Mouse (Mus musculus) urinary bladder, adult 18-20 months (tissue): ENCODE measurements at regions not wholly inside any gene's neighbourhood (a gene's known extent, or its start where the extent isn't known, plus 50 kb on each side); places are given as distances from the start of the nearest gene placed in this dataset.

ENCODE experiments used
- DNase-seq, 2 experiments: peaks; one replicate each; pipeline ENCODE4 v3.0.0; 2022; ENCODE audit warnings: low spot score in 2 of 2, mixed read lengths in 2 of 2

DNA sequence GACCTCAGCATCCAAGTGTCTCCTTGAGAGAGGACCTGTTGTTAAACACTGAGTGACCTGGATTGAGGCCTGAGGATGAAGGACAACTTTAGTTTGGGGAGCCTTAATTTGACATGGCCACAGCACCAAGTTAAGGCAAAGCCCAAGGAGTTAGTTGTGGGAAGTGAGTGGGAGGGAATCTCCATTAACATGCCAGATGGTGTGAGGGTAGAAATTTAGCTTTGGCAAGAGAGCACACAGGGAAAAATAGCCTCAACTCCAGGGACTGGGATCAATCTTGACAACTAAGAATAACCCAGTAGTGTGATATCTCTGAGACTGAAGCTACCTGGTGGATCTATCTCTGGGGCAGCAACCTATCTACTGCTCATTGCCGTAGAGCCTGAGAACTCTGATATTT lies 105.4 kb downstream of the Ahr start:
- no peak for DNase-seq

DNA sequence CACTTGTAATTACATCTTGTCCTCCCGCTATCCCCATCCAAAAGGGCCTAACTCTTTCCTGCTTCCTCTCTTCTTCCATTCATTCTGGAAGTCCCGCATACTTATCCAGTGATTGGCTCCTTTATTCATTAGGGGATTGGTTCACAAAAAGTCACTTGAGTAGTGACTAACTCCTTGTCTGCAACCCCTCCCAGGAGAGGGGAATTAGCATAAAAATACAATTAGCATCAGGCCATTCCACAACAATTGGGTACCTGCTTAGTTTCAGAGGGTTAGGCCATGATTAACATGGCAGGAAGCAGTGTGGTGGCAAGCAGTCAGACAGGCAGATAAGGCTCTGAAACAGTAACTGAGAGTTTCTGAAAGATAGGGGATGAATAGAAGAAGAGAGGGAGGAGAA lies 115.6 kb downstream of the Ahr start:
- no peak for DNase-seq

DNA sequence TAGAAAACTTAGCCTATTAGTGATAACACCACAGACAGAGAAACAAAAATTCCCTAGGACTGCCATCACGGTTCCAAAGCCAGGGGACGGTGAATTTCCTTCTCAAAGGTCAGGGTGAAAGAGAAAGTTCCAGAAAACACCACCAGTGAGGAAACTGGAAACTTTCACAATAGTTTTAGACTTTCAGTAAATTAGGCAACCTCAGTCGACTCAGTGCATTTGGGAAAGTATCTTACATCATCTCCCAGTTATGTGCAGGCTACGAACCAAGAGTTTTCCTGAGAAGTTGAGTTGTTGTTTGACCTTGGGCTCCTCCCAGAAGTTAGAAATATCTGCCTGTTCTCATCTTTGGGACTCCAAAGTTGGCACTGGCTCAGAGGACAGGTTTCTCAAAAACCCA lies 116.9 kb downstream of the Ahr start:
- peak in 1 of 2 experiments; percentile 5 for DNase-seq

DNA sequence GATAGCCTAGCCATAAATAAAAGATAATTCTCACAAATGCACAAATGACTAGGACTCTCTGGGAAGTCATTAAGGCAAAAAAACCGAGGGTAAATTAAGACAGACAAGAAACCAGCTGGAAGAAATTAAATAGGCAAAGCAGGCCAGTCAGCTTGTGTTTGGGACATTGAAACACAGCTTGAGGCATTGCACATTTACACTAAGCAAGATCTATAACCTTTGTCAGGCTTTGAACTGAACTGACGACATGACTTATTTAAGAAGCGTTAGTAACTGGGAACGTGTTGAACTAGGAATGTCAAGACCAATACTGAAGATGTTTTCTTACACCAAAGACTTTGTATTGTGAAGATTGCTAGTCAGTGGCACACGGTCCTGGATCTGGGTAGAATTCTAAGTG lies 118.3 kb downstream of the Ahr start:
- DNase-seq: no peak

DNA sequence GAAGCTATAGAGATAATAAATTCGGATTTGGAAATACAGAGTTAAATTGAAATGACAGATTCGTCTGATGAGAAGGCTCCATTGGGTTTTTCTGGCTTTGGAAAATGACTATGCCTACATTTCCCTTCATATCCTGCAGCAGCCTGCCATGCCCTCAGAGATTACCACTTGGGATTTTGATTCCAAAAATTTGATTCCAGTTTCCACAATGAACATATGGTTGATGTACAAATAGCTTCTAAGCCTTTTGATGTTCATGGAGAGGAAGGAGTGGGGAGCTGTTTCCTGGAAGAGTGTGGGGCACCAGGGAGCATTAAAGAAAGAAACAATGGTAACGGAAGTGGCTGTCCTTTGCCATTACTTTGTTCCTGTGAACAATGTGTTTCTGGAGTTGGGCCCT lies 122.1 kb downstream of the Ahr start:
- DNase-seq: no peak

DNA sequence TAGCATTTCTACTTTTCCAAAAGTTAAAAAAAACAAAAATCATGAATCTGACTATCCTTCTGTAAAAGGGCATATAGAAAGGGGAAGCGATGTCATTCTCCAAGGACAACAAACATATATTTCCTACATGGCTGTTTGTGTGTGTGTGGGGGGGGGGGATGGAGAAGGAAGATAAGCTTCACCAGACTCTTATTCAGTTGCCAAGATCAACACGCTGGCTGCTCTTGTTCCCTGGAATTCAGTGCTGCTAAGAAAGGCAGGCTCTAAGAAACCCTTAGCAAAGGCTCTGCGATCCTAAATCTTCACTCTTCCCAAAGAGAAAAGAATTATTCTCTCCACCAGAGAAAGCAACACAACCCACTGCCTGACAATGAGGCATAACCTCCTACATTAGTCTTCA lies 126.4 kb downstream of the Ahr start:
- DNase-seq: no peak

DNA sequence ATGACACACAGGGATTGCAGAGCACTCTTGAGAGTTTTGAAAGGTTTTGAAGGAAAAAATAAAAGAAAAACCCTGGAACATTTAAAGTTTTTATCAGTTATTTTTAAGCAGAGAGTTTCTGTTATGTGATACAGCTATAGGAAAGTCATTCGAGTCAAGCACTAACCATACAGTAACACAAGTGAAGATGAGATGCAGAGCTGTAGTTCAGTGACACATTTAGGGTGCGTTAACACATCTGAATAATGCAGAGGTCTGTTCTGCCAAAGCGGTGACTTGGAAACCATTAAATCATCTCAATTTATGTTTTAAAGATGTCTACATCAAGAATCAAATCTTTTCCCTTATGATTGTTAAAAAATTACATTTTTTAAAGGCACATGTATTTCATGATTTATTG lies 126.8 kb downstream of the Ahr start:
- DNase-seq: no peak

DNA sequence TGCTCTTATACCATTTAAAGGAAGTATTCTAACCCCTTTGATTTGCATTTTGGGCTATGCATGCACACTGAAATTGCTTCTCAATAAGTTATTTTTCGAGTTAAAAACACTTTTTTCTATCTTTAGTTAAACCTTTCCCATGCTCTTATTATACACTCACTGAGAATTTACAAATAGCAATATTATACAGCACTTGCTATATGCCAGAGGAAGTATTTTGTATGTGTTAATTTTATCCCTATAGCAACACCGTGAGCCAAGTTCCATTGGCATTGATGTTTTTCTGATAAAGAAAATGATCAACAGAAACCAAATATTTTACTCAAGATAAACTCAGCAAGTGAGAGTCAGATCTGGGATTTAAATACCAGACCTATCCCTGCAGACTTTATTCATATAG lies 133.0 kb downstream of the Ahr start:
- no peak for DNase-seq

DNA sequence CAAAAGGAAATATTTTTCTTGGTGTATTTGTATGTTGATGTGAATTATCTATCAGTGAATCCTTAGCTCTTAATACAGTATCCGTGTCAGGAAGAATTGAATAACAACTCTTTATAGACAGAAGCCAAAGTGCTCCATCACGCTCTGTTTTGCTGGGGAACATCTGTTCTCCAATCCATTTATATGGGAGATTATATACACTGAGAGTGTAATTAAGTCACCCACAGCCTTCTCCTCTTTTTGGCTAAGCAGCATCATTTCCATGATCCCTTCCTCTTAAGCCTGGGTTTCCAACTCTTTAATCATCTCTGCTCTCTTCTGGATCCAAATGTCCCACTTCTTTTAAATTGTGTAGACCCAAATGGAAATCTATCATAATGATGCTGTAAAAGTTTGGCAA lies 133.6 kb downstream of the Ahr start:
- DNase-seq: no peak

DNA sequence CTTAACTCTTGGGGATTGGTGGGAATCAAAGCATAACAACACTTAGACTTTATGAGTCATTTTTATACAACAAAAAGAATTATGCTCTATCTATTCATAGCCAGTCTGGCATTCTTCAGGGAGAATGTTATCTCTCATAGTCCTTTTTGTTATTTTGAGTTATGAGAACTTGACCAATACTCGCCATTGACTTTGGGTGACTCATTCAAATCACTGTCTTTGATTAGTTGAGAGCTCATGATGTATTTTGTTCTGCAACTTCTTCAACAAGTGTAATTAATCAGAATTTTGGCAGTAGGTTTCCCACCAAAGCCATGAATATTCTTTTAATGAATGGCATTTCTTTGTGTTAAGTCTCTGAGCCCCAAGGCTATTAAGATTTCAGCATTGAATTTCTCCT lies 139.6 kb downstream of the Ahr start:
- DNase-seq: no peak

DNA sequence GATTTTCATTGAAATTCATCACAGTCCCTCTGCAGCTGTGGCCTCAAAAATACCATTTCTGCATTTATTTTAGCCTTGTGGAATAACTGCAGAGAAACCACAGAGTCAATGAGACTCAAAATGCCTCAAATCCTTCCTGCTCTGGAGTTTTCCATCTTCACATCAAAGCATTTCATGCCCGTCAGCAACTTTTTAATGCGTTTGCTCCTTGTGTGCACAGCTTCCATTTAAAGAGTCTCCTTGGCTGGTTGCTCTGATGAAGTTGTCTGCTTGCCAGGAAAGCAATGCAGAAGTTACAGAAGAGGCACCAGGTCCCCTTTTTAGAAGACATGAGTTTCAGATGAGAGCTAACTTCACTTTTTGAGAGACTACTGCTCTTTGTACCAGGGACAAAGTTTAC lies 142.7 kb downstream of the Ahr start:
- no peak for DNase-seq

DNA sequence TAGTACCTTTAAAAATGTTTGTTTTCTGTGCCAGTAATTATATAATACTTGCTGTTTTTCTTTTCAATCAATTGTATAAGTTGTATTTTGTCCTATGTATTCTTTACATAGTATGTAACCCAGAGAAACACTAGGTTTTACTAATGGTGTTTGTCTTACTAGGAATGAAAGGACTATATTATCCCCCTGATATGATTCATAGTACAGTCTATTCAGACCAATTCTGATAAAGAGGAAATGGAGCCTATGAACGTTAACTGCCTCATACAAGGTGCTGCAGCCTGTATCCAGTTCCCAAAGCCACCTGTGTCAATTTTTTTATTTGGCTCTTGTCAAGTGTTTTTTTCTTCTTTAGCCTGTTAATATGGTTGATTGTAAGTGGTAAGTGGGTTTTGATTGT lies 144.6 kb downstream of the Ahr start:
- no peak for DNase-seq

DNA sequence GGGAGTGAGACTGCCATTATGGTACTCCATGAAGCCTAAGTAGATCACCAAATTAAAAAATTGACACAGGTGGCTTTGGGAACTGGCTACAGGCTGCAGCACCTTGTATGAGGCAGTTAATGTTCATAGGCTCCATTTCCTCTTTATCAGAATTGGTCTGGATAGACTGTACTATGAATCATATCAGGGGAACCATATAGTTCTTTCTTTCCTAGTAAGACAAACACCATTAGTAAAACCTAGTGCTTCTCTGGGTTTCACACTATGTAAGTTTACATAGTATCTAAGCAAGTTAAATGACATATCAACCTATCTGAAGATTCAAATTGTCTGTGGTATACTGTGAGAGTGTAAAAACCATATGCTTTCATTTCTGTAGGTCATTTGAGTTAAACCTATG lies 145.0 kb downstream of the Ahr start:
- no peak for DNase-seq

DNA sequence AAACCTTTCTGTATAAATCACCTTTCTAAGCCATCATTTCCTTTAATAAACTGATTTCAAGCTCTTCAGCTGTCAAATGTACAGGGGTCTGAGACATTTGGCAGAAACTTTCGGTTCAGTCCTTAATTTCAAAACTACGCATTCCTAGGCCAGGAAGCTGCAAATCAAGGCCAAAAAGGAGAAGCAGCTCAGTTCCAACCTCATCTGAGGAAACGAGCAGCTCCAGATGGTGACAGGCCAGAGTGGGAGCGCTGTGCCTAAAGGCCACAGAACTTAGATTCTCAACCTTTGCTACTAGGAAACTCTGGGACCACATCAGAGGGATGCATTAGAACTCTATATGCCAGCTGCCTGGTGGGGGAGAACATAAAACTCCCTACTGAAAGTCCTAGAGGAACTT lies 150.6 kb downstream of the Ahr start:
- no peak for DNase-seq

DNA sequence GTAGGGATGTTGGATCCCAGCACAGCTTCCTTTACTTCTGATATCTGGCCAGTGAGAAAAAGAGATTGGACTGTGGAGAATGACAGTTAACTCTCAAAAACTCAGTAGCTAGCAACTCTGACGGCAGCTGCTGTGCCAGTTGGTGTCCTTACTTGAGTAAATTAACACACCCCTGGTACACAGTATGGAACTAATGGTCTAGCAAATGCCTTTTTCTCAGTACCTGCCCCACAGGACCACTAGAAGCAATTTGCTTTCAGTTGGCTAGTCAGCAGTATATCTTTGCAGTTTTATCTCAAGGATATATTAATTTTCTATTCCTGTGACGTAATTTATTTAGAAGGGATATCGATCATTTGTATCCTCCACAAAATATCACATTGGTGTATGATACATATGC lies 157.6 kb downstream of the Ahr start:
- DNase-seq: no peak

DNA sequence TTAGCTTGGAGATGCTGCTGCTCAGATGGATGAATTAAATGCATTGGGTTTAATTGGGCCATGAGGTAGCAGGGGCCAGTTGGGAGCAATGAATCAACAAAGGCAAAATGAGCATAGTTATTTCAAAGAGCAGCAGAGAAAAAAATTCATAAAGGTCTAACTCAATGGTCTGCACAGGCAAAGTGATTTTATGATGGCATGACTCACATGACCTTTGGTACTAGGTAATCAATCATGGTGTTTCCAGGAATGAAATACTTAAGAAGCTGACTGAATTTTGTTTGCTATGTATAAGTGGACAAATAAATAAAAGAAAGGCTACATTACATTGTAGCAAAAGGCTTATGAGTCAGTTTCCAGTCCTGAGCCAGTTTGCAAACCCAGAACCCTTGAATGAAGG lies 158.5 kb downstream of the Ahr start:
- no peak for DNase-seq

DNA sequence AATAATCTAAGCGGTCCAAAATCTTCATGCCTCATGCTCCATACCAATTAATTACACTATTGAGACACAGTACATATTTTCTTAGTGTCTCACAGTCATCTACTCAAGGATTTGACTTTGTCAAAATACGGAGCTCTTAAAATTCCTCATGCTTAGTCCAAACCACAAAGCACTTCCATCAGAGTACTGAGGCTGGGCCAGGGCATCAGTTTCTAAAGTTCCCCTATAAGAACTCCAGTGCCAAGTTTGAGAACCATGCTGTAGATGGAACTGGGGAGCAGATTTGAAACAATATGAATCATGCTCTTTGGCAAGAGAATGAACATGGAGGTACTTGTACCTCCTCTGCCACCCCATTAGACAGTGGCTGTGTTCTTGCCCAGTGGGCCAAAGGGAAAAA lies 176.9 kb downstream of the Ahr start:
- no peak for DNase-seq

DNA sequence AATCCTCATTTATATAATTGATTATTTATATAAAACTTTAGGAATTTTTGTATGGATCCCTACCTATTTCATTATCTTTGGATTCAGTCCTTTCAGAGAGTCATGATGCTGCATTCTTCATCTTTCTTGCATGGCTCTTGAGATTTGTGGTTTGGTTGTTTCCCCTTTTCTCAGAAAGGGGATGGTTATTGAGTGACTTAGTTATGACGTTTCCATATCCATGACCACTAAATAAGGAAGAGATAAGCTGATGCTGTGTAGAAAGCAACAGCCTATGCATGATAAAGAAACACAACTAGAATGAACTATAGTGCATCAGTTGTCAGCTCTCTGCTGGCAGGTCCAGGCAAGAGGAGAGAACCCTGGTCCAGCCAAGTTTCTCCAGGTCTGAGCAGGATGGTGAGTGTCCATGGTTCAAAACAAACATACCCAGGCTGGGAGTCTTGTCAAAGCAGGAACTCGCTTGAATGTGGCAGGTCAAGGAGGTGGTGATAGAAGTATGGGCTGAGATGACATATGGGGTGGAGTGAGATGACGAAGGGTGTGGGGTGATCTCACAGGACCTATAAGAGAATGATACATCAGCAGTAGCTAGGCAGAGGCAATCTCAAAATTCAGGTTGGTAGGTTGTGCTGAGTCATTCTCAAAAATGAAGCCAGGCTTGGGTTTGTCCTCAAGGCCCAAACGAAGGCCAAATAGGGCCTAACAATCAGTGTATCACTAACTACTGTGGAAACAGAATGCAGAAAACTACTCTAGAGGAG lies 196.5 kb downstream of the Ahr start:
- DNase-seq: no peak

DNA sequence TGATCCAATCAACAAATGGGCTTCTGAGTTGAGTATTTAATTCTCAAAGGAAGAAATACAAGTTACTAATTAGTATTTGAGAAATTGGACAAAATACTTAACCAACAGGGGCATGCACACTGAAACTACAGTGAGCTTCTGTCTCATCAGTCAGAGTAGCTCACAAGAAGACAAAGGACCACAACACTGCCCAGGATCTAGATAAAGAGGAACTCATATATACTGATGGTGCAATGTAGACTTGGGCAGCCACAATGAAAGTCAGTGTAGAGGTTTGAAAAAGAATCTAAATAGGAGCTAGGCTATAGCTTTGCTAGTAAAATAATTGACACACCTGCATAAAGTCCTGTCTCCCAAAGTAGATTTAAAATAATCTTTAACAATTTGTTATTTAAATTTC lies 198.5 kb downstream of the Ahr start:
- no peak for DNase-seq

DNA sequence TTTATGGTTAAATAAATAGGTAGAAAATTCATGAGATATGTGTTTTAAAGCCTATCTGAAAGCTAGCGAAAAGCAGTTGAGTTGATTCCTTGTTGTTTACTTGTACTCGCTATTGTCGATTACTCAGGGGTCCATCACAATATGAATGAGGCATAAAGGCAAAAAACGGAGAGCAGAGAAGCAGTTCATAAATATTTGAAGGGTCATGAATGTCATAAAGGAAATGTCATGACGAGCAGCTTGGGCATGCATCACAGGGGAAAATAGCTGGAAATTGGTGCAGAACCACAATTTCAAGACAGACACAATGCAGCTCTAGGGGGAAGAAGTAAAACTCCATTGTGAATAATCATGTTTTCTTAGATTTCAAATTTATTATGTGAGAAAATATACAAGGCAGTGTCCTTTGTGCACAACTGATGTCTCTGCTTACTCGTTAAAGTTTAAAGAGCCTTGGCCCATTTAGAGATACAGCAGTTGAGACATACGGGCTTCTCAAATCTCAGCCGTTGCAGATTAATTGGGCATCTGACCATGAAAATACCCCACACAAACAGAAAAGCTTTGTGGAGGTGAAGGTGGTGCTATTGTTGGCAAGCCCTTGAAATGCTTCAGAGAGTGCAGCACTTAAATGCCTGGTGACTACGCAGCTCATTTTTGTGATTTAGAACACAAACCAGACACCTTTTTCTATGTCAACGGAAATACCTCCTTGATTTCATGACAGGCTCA lies 200.3 kb downstream of the Ahr start:
- DNase-seq: no peak

DNA sequence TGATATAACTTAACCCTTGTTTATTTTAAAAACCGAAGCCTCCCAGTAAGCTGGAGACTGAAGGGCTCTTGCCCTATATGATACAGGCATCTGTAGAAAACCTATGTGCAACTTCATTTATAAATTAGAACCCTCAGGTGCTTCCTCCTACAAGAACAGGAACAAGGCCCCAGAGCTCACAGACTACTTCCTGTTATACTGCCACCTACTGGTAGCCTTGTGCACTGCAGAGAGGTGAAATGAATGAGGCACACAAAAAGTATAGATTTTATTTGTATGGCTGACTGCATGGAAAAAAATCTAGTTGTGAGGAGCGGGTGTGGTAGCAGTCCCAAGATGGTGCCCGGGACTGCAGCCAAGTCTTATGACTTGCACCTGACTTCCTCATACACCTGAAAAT lies 203.5 kb downstream of the Ahr start:
- no peak for DNase-seq

DNA sequence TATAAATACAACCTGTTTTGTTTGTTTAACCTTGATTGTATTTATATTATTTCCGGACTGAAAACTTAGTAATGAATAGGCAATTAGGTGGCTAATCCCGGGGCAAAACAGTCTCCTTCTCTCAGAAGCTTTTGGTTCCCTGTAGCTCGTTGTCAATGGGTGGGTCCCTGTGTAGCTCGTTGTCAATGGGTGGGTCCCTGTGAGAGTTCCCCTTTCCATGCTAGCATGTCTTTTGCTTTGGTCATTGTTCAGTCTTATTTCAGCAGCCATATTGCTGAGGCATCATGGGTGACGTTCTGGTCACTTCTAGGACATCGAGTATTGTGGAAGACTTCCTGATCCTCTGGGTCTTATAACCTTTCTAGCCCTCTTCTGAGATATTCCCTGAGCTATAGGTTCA lies 205.1 kb downstream of the Ahr start:
- DNase-seq: no peak

DNA sequence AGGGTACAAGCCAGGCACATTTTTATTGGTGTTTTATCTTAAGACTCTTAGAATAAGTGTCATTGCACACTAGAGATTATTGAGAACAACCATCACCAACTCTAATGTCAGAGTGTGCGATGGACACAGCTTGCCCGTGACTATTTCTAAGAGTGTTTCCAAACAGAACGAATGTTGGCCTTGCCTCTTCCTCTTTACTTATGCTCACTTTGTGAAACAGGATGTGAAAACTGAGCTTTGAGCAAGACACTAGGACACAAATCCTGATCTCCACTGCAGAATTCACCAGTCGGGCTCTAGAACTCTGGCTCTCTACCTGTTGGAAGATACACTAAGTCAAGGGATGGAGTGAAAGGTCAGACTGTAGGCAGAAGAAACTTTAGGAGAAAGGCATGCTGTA lies 215.3 kb downstream of the Ahr start:
- no peak for DNase-seq

DNA sequence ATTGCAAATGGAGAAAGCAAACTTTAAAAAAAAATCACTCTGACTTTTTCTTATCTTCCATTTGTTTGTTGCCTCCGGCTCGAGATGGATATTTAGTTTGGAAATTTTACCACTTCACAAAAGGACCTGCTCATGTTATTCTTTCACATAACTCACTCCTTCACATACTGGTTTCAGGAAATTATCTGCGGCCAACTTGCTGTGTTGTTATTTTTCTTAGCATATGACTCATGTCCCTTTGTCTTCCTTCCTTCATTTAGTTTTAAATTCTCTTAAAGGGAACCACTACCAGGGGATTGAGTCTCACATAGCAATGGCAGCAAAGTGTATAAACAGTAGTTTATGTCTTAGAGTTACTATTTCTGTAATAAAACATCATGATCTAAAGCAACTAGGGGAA lies 217.8 kb downstream of the Ahr start:
- no peak for DNase-seq
